Mouse (Mus musculus) MEL-GATA-1-ER (cell line): ENCODE data around the gene Cacnb1.
A peak's percentile ranks its signal among the peaks of the same experiment; 100 is the strongest.

ENCODE experiments used
- DNase-seq: peaks from one replicate; pipeline ENCODE4 v3.0.0-alpha.2; 2012; ENCODE audit warnings: low read depth; ENCODE audit errors: extremely low read depth

The Cacnb1 gene

GRCm38 (mm10) chr11:98022555-98023371, at the start of gene Cacnb1:
Gene Cacnb1, minus strand, starts transcription at chr11:98023034.
- peak; percentile 76 for DNase-seq

- no peak for DNase-seq
Measured at GRCm38 (mm10) chr11:98067255-98067654, 44.4 kb upstream of the Cacnb1 start.

- no peak for DNase-seq
Measured at GRCm38 (mm10) chr11:98066201-98066600, 43.4 kb upstream of the Cacnb1 start.

- no peak for DNase-seq
Measured at GRCm38 (mm10) chr11:98061904-98062562, 39.2 kb upstream of the Cacnb1 start.

GRCm38 (mm10) chr11:98061441-98061840, 38.6 kb upstream of the Cacnb1 start:
- DNase-seq = no peak

GRCm38 (mm10) chr11:98060104-98060692, 37.4 kb upstream of the Cacnb1 start:
- no peak for DNase-seq

GRCm38 (mm10) chr11:98059662-98060061, 36.8 kb upstream of the Cacnb1 start:
- no peak for DNase-seq

GRCm38 (mm10) chr11:98057998-98058397, 35.2 kb upstream of the Cacnb1 start:
- DNase-seq = peak; percentile 54

- DNase-seq = no peak
Measured at GRCm38 (mm10) chr11:98057466-98057865, 34.6 kb upstream of the Cacnb1 start.

- no peak for DNase-seq
Measured at GRCm38 (mm10) chr11:98052989-98053834, 30.4 kb upstream of the Cacnb1 start, which contains the start of gene Stac2. Gene Stac2, minus strand, starts transcription at chr11:98053462.

GRCm38 (mm10) chr11:98052129-98052988, 29.5 kb upstream of the Cacnb1 start:
- no peak for DNase-seq

- DNase-seq = no peak
Measured at GRCm38 (mm10) chr11:98051611-98052128, 28.8 kb upstream of the Cacnb1 start.

GRCm38 (mm10) chr11:98050940-98051339, 28.1 kb upstream of the Cacnb1 start:
- DNase-seq = no peak

GRCm38 (mm10) chr11:98050520-98050815, 27.6 kb upstream of the Cacnb1 start:
- DNase-seq = no peak

GRCm38 (mm10) chr11:98049672-98050519, 27.1 kb upstream of the Cacnb1 start:
- no peak for DNase-seq

- DNase-seq = no peak
Measured at GRCm38 (mm10) chr11:98047745-98048144, 24.9 kb upstream of the Cacnb1 start.

GRCm38 (mm10) chr11:98046466-98046865, 23.6 kb upstream of the Cacnb1 start:
- DNase-seq = no peak

GRCm38 (mm10) chr11:98045596-98045995, 22.8 kb upstream of the Cacnb1 start:
- DNase-seq = no peak

GRCm38 (mm10) chr11:98044074-98044473, 21.2 kb upstream of the Cacnb1 start:
- DNase-seq = no peak
